Mouse (Mus musculus) megakaryocyte, adult 5-6 weeks (primary cell): ENCODE results near the gene Rfwd3. TPM values are rescaled to one million over a fixed set of nuclear protein-coding genes. Genes with fewer than 3 reads are reported as not detected.
"Not testable (repeated sequence)": the region's sequence is repeated elsewhere in the genome, so short reads cannot be mapped to it uniquely, and the experiment has no call there.

Source experiments
- ATAC-seq: 2 replicates; pipeline ENCODE4 v1.8.0; 2016; ENCODE audit warnings: mild to moderate bottlenecking, inconsistent platforms; ENCODE audit not compliant: poor library complexity, severe bottlenecking
- total RNA-seq, 2 experiments: library from RNA; stranded (forward) in 1 of 2; stranded (reverse) in 1 of 2; fragments of 153-499, 151-499 nt in 1 of 2; fragments of 221-1000, 200-1000 nt in 1 of 2; gene quantifications; 2 replicates each; pipeline versions ENCODE4 v1.2.3 to v1.2.4; 2015 to 2017

The Rfwd3 gene
- total RNA-seq (2015): 52.6 and 58.1 TPM in 2 replicates
- total RNA-seq (2017): 74.0 and 75.1 TPM in 2 replicates

- ATAC-seq: peak; percentile 98
Observed at GRCm38 (mm10) chr8:111299821-111300568, at the start of gene Rfwd3. Gene Rfwd3, minus strand, starts transcription at chr8:111300222.

GRCm38 (mm10) chr8:111343225-111343624, 43.2 kb upstream of the Rfwd3 start:
- peak; percentile 94 for ATAC-seq

- ATAC-seq: no peak
Observed at GRCm38 (mm10) chr8:111340186-111340585, 40.2 kb upstream of the Rfwd3 start.

GRCm38 (mm10) chr8:111338370-111339208, 38.6 kb upstream of the Rfwd3 start:
- ATAC-seq: peak; percentile 58

GRCm38 (mm10) chr8:111337890-111338347, 37.9 kb upstream of the Rfwd3 start, which contains the start of gene Mlkl:
Gene Mlkl, minus strand, starts transcription at chr8:111338177.
- peak; percentile 62 for ATAC-seq

GRCm38 (mm10) chr8:111337311-111337889, 37.4 kb upstream of the Rfwd3 start:
- peak; percentile 43; the same call in 1 of the 2 replicates for ATAC-seq

- ATAC-seq: no peak
Observed at GRCm38 (mm10) chr8:111336692-111337091, 36.7 kb upstream of the Rfwd3 start.

GRCm38 (mm10) chr8:111325222-111325790, 25.3 kb upstream of the Rfwd3 start:
- ATAC-seq: peak; percentile 89

- ATAC-seq: no peak
Observed at GRCm38 (mm10) chr8:111314729-111315128, 14.7 kb upstream of the Rfwd3 start.

- not testable (repeated sequence) for ATAC-seq
Observed at GRCm38 (mm10) chr8:111313961-111314360, 13.9 kb upstream of the Rfwd3 start.

- peak; percentile 82 for ATAC-seq
Observed at GRCm38 (mm10) chr8:111312758-111313162, 12.7 kb upstream of the Rfwd3 start.

GRCm38 (mm10) chr8:111310006-111310405, 10.0 kb upstream of the Rfwd3 start:
- ATAC-seq: peak; percentile 80

GRCm38 (mm10) chr8:111305031-111305730, 5.2 kb upstream of the Rfwd3 start:
- no peak for ATAC-seq

- ATAC-seq: no peak
Observed at GRCm38 (mm10) chr8:111304359-111304758, 4.3 kb upstream of the Rfwd3 start.

GRCm38 (mm10) chr8:111303076-111303803, 3.2 kb upstream of the Rfwd3 start:
- ATAC-seq: not testable (repeated sequence)

- no peak for ATAC-seq
Observed at GRCm38 (mm10) chr8:111300597-111301546, 850 bp upstream of the Rfwd3 start.

- ATAC-seq: peak; percentile 33
Observed at GRCm38 (mm10) chr8:111299363-111299820, 630 bp downstream of the Rfwd3 start.

GRCm38 (mm10) chr8:111298011-111298410, 2.0 kb downstream of the Rfwd3 start:
- no peak for ATAC-seq
